Mouse (Mus musculus) hindbrain, embryonic 15.5 days (tissue): ENCODE results near the gene Syf2. TPM values are rescaled to one million over a fixed set of nuclear protein-coding genes. Genes with fewer than 3 reads are reported as not detected.
"Not testable (repeated sequence)": the region's sequence is repeated elsewhere in the genome, so short reads cannot be mapped to it uniquely, and the experiment has no call there.

Source experiments
- ATAC-seq: fragments of 200-750 bp; cut with Nextera tagmentation; 2 replicates; pipeline ENCODE4 v1.8.0; 2017; ENCODE audit warnings: low read depth, moderate number of reproducible peaks, moderate TSS enrichment; ENCODE audit not compliant: low FRiP score
- H3K27ac ChIP-seq: fragments of 300-500 bp; sonication (generic); replicated peaks from 2 replicates; pipeline ENCODE4 v1.5.1; 2015; ENCODE audit warnings: mild to moderate bottlenecking, inconsistent platforms
- H3K27me3 ChIP-seq: fragments of 300-500 bp; sonication (generic); 2 replicates; pipeline ENCODE4 v1.6.1; 2015; ENCODE audit warnings: control low read depth, inconsistent platforms
- H3K36me3 ChIP-seq: fragments of 300-500 bp; sonication (generic); 2 replicates; pipeline ENCODE4 v1.6.1; 2015; ENCODE audit warnings: control low read depth, inconsistent platforms
- H3K4me1 ChIP-seq: fragments of 300-500 bp; sonication (generic); replicated peaks from 2 replicates; pipeline ENCODE4 v1.6.1; 2015; ENCODE audit warnings: control low read depth, inconsistent platforms
- H3K4me2 ChIP-seq: fragments of 300-500 bp; sonication (generic); 2 replicates; pipeline ENCODE4 v1.6.1; 2015; ENCODE audit warnings: moderate library complexity, mild to moderate bottlenecking, inconsistent platforms
- H3K4me3 ChIP-seq: fragments of 300-500 bp; sonication (generic); 2 replicates; pipeline ENCODE4 v1.5.1; 2015; ENCODE audit warnings: mild to moderate bottlenecking, inconsistent platforms
- H3K9ac ChIP-seq: fragments of 300-500 bp; sonication (generic); 2 replicates; pipeline ENCODE4 v1.6.1; 2015; ENCODE audit warnings: inconsistent platforms
- H3K9me3 ChIP-seq: fragments of 300-500 bp; sonication (generic); 2 replicates; pipeline ENCODE4 v1.6.1; 2016; ENCODE audit warnings: control low read depth, inconsistent platforms
- WGBS: fragments of 180-500 bp; shearing (Covaris S2); methylation state at CpG from one replicate; pipeline ENCODE4 v1.1.7; 2015; 5-methylcytosine and 5-hydroxymethylcytosine counted together
- polyA plus RNA-seq: library from polyadenylated mRNA; unstranded; fragments of >200 nt; fragmentation: Nextera tagmentation; extraction: Ambion mirVana; gene quantifications from 2 replicates; pipeline ENCODE4 v1.2.1, GENCODE M21; 2015

Syf2 gene
- 57.2 and 62.7 TPM in 2 replicates for polyA plus RNA-seq

DNA sequence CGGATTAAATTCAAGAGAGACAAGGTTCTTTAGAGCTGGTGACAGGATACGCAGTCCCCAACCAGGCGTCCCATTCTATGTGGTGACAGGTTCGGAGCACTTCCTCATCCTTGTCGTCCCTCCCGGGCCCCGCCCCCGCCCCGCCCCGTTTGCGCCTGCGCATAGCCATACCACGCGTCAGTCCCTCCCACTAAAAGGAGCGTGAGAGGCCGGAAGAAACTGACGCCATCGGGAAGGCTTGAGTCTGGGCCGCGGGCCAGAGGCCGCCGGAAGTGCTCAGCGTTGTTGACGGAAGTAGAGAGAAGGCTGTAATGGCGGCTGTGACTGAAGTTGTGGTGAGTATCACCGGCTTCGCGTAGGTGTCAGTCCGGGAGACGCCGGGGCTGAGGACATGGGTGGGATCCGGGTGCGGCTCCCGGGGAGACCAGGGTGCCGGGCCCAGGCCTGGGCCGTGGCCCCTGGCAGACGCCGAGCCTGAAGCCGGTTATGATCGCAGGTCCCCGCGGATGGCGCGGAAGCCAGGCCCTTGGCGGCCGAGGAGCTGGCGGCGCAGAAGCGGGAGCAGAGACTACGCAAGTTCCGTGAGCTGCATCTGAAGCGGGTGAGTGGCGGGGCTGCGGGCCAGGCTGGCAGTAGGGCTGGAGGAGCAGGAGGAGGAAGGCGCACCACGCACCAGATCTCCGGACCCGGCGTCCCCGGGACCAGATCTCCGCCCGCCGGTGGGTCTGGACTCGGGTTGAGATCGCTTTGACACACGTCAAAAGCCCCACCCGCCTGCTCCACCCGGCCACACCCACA, at the start of gene Syf2:
Gene Syf2 (plus strand): TSS at position 215 of the 798 bp plus-strand sequence.
- no peaks in the 10 kb centered on the region for H3K27me3 ChIP-seq
- peak within 1 kb of the TSS; percentile 83 for H3K27ac ChIP-seq
- peaks cover 45% of the 10 kb centered on the region for H3K36me3 ChIP-seq
- WGBS, result under 1% methylated on average over 66 of the region's 68 CpGs
- H3K4me1 ChIP-seq, result peaks cover 27% of the 10 kb centered on the region
- H3K4me3 ChIP-seq, result peak within 1 kb of the TSS; percentile 88
- peak within 1 kb of the TSS; percentile 69 for H3K9ac ChIP-seq
- H3K9me3 ChIP-seq, result no peaks in the 10 kb centered on the region
- H3K4me2 ChIP-seq, result peak within 1 kb of the TSS; percentile 83
- ATAC-seq, result peak; percentile 96

DNA sequence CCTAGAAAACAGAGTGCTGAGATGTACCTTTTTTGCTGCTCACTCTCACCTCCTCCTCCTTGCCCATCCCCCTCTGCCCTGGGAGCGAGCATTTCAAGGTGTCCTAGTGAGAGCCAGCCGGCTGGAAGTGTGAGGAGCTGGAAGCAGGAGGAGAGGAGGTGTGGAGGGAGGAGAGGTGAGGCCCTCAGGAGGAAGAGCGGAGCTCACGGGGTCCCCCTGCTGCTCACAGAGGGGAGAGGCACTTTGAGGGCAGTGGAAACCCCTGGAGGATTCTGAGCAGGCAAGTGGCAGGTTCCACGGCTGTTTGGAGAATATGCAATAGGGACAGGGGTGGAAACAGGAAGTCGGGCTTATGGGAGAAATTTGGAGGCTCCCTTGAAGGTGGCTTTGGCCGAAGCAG, 47.4 kb upstream of the Syf2 start:
- WGBS, result 39% methylated on average over 7 of the region's 7 CpGs
- no peaks in the 10 kb centered on the region for H3K27me3 ChIP-seq
- no peak overlapping the region for H3K4me2 ChIP-seq
- H3K36me3 ChIP-seq, result no peaks in the 10 kb centered on the region
- no peaks in the 10 kb centered on the region for H3K9me3 ChIP-seq
- no peak overlapping the region for H3K4me3 ChIP-seq
- ATAC-seq, result no peak
- H3K27ac ChIP-seq, result no peak overlapping the region
- H3K4me1 ChIP-seq, result peaks cover 10% of the 10 kb centered on the region
- no peak overlapping the region for H3K9ac ChIP-seq

DNA sequence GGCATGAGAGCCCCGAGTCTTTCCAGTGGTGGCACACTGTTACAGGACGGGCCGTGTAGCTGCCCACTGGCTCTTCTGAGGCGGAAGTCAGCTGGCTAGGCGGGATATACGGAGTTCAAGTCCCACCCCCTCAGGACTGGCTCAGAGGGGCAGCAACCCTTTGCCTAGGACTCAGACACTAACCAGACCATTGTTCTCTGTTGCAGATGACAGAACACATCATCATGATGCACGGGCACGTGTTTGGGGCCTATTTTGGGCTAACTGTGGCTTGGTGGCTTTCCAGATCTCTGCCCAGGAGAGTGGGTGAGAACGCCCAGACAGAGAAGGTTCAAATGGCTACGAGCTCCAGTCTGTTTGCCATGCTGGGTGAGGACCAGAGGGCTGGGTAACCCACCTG, 46.9 kb upstream of the Syf2 start:
- Histone ChIP-seq H3K9me3 (no peaks in the 10 kb centered on the region), H3K9ac (no peak overlapping the region)
- 92% methylated on average over 10 of the region's 10 CpGs for WGBS

DNA sequence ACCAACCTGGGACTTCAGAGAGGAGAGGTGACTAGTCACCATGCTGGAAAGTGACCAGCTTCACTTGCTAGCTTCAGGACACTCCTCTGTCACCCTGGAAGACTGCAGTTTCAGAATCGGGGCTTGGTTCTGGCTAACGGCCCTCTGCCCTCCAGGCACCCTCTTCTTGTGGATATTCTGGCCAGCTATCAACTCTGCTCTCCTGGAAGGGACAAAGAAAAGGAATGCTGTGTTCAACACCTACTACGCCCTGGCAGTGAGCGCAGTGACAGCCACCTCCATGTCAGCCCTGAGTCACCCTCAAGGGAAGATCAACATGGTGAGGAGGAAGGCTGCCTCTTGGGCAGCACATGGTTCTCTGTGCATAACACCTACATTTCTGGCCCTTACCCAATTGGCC, 46.3 kb upstream of the Syf2 start:
- no peak overlapping the region for H3K4me2 ChIP-seq
- no peaks in the 10 kb centered on the region for H3K27me3 ChIP-seq
- ATAC-seq, result no peak
- H3K4me1 ChIP-seq, result peaks cover 6% of the 10 kb centered on the region; the same call in 1 of the 2 replicates
- H3K9ac ChIP-seq, result no peak overlapping the region
- H3K36me3 ChIP-seq, result no peaks in the 10 kb centered on the region
- 97% methylated on average over 4 of the region's 4 CpGs for WGBS
- H3K9me3 ChIP-seq, result no peaks in the 10 kb centered on the region
- H3K4me3 ChIP-seq, result no peak overlapping the region
- no peak overlapping the region for H3K27ac ChIP-seq

More for the DNA sequence above, 46.9 kb upstream of the Syf2 start:
- H3K4me3 ChIP-seq, result no peak overlapping the region
- peaks cover 10% of the 10 kb centered on the region for H3K4me1 ChIP-seq
- no peaks in the 10 kb centered on the region for H3K36me3 ChIP-seq
- no peak overlapping the region for H3K27ac ChIP-seq
- ATAC-seq, result no peak
- H3K27me3 ChIP-seq, result no peaks in the 10 kb centered on the region
- no peak overlapping the region for H3K4me2 ChIP-seq

DNA sequence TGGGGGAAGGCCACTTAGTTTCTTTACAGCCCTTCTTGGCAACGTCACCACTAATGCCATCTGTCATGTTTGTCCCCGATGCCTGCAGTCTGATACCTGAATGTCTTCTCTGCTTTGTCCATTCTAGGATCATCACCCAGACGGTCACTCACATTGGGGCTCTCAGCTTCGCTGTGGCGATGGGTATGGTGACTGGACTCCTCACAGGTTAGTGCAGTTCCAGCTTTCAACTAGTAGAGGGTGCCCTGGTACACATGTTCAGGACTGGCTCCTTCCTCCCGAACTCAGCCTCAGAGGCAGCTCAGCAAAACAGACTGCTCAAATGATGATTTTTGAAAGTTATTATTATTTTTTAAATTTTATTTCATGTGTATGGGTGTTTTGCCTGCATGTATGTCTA, 38.6 kb upstream of the Syf2 start:
- H3K27me3 ChIP-seq, result no peaks in the 10 kb centered on the region
- H3K36me3 ChIP-seq, result peaks cover 13% of the 10 kb centered on the region
- H3K4me1 ChIP-seq, result no peaks in the 10 kb centered on the region
- no peak overlapping the region for H3K27ac ChIP-seq
- H3K4me2 ChIP-seq, result no peak overlapping the region
- H3K4me3 ChIP-seq, result no peak overlapping the region
- ATAC-seq, result no peak
- WGBS, result 80% methylated on average over 6 of the region's 6 CpGs
- H3K9me3 ChIP-seq, result no peaks in the 10 kb centered on the region
- H3K9ac ChIP-seq, result no peak overlapping the region

DNA sequence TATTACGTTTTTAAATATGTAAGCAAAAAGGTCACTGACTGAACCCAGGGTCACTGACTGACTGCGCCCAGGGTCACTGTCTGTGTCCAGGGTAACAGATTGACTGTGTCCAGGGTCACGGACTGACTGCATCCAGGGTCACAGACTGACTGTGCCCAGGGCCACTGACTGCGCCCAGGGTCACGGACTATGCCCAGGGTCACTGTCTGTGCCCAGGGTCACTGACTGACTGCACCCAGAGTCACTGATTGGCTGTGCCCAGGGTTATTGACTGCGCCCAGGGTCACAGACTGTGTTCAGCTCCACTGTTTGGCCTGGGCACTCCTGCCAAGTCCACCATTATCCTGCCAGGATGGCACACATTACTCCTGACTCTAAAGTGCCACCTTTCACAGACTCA, 33.4 kb upstream of the Syf2 start:
- Histone ChIP-seq H3K4me2 (no peak overlapping the region), H3K27me3 (no peaks in the 10 kb centered on the region), H3K36me3 (peaks cover 62% of the 10 kb centered on the region), H3K9ac (no peak overlapping the region), H3K4me1 (no peaks in the 10 kb centered on the region), H3K27ac (no peak overlapping the region), H3K9me3 (no peaks in the 10 kb centered on the region), H3K4me3 (no peak overlapping the region)
- 88% methylated on average over 6 of the region's 6 CpGs for WGBS
- ATAC-seq, result no peak

DNA sequence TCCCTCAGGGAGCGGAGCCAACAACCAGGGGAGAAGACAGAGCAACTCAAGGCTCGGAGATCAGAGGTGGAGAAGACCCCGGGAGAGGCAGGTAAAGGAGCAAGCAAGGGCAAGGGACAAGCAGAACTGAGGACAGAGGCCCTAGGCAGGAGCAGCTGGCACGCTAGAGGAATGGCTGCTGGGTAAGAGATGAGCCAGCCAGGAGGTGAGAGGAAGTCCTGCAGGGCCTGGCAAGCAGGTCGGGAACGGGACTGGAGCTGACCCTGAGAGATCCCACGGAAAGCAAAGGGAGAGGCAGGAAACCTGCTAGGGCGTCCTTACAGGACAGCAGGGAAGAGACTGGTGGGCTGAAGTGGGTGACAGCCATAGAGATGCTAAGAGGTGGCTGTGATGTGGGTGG, 29.6 kb upstream of the Syf2 start:
- Histone ChIP-seq H3K27ac (no peak overlapping the region), H3K4me2 (no peak overlapping the region), H3K27me3 (no peaks in the 10 kb centered on the region), H3K4me3 (no peak overlapping the region), H3K9me3 (no peaks in the 10 kb centered on the region), H3K4me1 (no peaks in the 10 kb centered on the region), H3K9ac (no peak overlapping the region), H3K36me3 (peaks cover 89% of the 10 kb centered on the region)
- WGBS, result 95% methylated on average over 8 of the region's 8 CpGs
- no peak for ATAC-seq

DNA sequence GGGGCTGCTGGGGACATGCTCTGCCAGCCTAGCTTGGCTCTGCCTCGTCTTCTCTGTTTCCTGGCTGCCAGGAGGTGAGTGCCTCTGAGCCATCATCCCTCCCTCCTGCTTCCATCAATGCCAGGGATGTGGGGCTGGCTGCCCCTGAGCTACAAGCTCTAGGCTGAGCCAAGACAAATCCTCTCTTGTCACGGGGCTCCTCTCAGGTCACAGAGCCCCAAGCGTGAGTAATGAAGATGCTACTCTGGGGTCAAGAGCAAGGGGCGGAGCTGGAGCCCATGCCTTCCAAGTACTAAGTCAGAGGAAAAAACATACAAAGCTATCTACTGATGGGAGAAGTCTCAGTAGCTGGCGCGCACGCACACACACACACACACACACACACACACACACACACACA, 27.7 kb upstream of the Syf2 start:
- 67% methylated on average over 7 of the region's 7 CpGs for WGBS
- Histone ChIP-seq H3K4me1 (no peaks in the 10 kb centered on the region), H3K27ac (no peak overlapping the region), H3K9ac (no peak overlapping the region), H3K4me3 (no peak overlapping the region), H3K27me3 (no peaks in the 10 kb centered on the region), H3K9me3 (no peaks in the 10 kb centered on the region), H3K4me2 (no peak overlapping the region), H3K36me3 (peaks cover 89% of the 10 kb centered on the region)
- no peak for ATAC-seq

DNA sequence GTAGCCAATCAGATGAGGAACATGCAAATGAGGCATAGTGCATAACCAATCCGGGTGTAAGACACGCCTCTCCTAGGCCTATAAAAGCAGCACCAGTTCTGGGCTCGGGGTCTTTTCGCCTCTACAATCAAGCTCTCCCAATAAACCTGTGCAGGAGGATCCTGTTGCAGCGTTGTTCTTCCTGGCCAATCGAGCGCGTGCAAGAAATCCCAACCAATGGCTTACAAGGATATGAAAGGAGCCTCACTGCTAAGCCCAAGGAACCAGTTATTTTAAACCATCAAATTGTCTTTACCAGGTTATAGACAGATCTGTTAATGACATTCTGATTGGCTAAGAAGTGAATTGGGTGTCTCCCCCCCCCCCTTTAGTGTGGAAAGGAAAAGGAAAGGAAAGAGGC, 19.3 kb upstream of the Syf2 start:
- not testable (repeated sequence) for H3K9me3 ChIP-seq, H3K27ac ChIP-seq, H3K27me3 ChIP-seq, H3K9ac ChIP-seq, ATAC-seq, H3K4me3 ChIP-seq, H3K4me2 ChIP-seq
- Histone ChIP-seq H3K4me1 (peaks cover 21% of the 10 kb centered on the region), H3K36me3 (peaks cover 30% of the 10 kb centered on the region)
- WGBS, result 97% methylated on average over 8 of the region's 8 CpGs

DNA sequence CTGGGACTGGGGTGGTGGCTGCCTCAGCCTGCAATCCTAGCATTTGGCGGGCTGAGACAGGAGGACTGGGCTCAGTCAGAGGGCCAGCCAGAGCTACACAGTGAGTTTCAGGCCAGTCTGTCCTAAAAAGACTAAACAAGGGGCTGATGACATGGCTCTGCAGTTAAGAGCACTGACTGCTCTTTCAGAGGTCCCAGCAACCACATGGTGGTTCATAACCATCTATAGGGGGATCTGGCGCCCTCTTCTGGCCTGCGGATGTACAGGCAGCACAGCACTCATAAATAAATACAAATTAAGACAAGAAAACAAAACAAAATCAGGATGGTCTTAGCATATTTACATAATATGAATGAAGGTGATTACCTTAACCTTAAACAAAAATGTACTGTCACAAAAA, 17.3 kb upstream of the Syf2 start:
- Histone ChIP-seq H3K4me2 (peak overlapping the region; percentile 73), H3K27ac (no peak overlapping the region), H3K4me3 (peak overlapping the region; percentile 60), H3K9ac (peak overlapping the region; percentile 68; the same call in 1 of the 2 replicates), H3K27me3 (no peaks in the 10 kb centered on the region), H3K36me3 (peaks cover 11% of the 10 kb centered on the region), H3K9me3 (no peaks in the 10 kb centered on the region), H3K4me1 (peaks cover 21% of the 10 kb centered on the region)
- WGBS, result 25% methylated on average over 3 of the region's 3 CpGs
- no peak for ATAC-seq

DNA sequence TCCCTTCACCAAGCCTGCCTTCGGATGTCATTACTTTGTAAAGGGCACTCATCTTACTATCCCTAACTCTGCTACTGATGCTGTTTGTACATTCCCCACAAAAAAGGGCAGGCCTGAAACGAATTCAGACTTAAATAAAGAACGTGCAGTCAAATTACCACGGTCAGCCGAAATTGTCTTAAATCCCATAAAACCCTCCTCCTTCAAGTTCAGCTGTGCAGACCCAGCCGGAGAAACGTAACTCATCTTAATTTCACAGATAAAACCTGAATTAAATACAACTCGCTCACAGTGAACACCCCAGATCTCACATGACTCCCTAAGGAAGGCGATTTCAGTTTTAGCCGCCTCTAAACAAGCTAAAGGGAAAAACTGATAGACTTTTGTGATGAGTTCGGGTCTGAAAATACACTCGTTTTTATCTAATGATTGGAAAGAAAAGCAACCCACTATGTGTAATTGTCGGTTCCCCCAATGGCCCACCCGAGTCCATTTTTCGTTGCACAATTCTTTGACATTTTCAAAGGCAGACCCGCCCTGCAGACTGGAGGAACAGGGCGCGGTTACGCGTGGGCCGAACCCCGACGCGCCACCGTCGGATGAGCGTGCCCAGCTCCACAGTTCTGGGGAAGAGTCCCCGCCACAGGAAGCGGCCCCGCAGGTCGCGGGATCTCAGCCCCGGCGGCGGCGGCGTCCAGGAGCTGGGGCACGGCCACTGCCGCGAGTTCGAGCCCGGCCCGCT, 16.4 kb upstream of the Syf2 start:
- 2% methylated on average over 43 of the region's 43 CpGs for WGBS
- peak overlapping the region; percentile 73 for H3K4me2 ChIP-seq
- ATAC-seq, result peak; percentile 72
- peak overlapping the region; percentile 68 for H3K9ac ChIP-seq
- H3K9me3 ChIP-seq, result no peaks in the 10 kb centered on the region
- H3K36me3 ChIP-seq, result peaks cover 4% of the 10 kb centered on the region
- H3K27me3 ChIP-seq, result no peaks in the 10 kb centered on the region
- H3K4me1 ChIP-seq, result peaks cover 21% of the 10 kb centered on the region
- peak overlapping the region; percentile 60 for H3K4me3 ChIP-seq
- H3K27ac ChIP-seq, result peak overlapping the region; percentile 84

DNA sequence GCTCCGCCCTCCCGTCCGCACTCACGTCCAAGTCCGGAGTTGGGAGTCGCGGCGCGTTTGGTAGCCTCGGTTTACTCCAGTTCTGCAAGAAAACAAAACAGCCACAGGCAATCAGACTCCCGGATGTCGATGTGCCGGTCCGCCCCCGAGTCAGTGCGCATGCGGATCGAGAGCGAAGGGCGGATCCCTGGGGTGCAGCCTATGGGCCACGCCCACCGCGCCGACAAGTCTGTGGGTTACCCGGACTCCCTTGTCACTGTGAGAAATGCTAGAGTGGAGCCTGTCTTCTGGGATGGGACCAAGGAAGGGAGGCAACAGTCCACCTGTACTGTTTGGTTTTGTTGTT, 15.9 kb upstream of the Syf2 start, which contains the start of gene Tmem50a:
Gene Tmem50a (minus strand): TSS at position 161 of the 346 bp plus-strand sequence.
- Histone ChIP-seq H3K27me3 (no peaks in the 10 kb centered on the region), H3K4me3 (peak within 1 kb of the TSS; percentile 60), H3K9me3 (no peaks in the 10 kb centered on the region), H3K9ac (peak within 1 kb of the TSS; percentile 68), H3K4me1 (peaks cover 21% of the 10 kb centered on the region), H3K4me2 (peak within 1 kb of the TSS; percentile 73), H3K36me3 (no peaks in the 10 kb centered on the region; the same call in 1 of the 2 replicates), H3K27ac (peak within 1 kb of the TSS; percentile 84)
- whole genome bisulfite sequencing, result under 1% methylated on average over 25 of the region's 25 CpGs
- peak; percentile 91 for ATAC-seq
